22 mouse cellular contexts compared by ENCODE assay signal in the genomic region with DNA sequence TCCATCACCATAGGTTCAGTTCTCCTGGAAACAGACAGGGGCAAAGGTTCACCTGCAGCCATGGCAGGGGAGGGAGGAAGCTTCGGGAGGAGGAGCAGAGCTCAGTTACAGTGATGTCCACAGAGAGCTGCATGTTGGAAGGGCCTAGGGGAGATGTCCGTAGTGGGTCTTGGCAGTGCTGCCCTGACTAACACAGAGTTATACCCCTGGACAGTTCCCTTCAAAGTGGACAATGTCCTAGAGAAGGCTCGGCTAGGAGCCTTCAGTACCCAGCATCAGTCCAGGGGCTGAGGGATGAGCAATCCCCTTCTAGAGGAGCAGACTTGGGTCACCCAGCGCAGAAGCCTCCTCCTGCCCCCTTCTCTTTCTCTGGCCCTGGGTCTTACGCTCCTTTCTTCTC.
"Had no signal": no experiment of that assay in that cellular context is flagged by ENCODE, and none has a peak within 500 bp of the region (broad histone marks: within the 10 kb centered on the region; RNA-seq: fewer than 3 reads in every experiment).

No protein-coding gene starts in this region.

- H3K4me3 ChIP-seq: limb, embryonic 12.5 days; limb, embryonic 15.5 days; liver, embryonic 12.5 days; liver, embryonic 15.5 days; midbrain, embryonic 12.5 days; midbrain, embryonic 15.5 days; myocyte; neural tube, embryonic 13.5 days; stomach, embryonic 15.5 days had no signal

- H3K4me2 ChIP-seq: limb, embryonic 12.5 days; limb, embryonic 15.5 days; liver, embryonic 12.5 days; liver, embryonic 15.5 days; midbrain, embryonic 12.5 days; midbrain, embryonic 15.5 days; neural tube, embryonic 13.5 days; stomach, embryonic 15.5 days had no signal

- DNase-seq: kidney, adult 9 months; kidney, postnatal 14 days; kidney, postnatal 4 days; left cerebral cortex, postnatal 4 days; lung, adult 2 months; lung, postnatal 14 days; lung, postnatal 4 days; retina, postnatal 1 day; right cerebral cortex, postnatal 25 days; spleen, adult 18-20 months; thymus, adult 2 months; thymus, postnatal 14 days; thymus, postnatal 4 days had no signal

- H3K27ac ChIP-seq: limb, embryonic 12.5 days; limb, embryonic 15.5 days; liver, embryonic 12.5 days; liver, embryonic 15.5 days; midbrain, embryonic 12.5 days; midbrain, embryonic 15.5 days; neural tube, embryonic 13.5 days; stomach, embryonic 15.5 days had no signal

- ATAC-seq: liver, embryonic 12.5 days; midbrain, embryonic 15.5 days had no signal

- H3K9ac ChIP-seq: limb, embryonic 12.5 days; limb, embryonic 15.5 days; liver, embryonic 12.5 days; liver, embryonic 15.5 days; midbrain, embryonic 12.5 days; midbrain, embryonic 15.5 days; neural tube, embryonic 13.5 days; stomach, embryonic 15.5 days had no signal

- H3K4me1 ChIP-seq: liver, embryonic 15.5 days; stomach, embryonic 15.5 days had no signal

- H3K36me3 ChIP-seq: limb, embryonic 12.5 days; limb, embryonic 15.5 days; liver, embryonic 12.5 days; liver, embryonic 15.5 days; midbrain, embryonic 12.5 days; midbrain, embryonic 15.5 days; neural tube, embryonic 13.5 days; stomach, embryonic 15.5 days had no signal

- H3K9me3 ChIP-seq: limb, embryonic 12.5 days; limb, embryonic 15.5 days; liver, embryonic 12.5 days; liver, embryonic 15.5 days; midbrain, embryonic 12.5 days; midbrain, embryonic 15.5 days; neural tube, embryonic 13.5 days; stomach, embryonic 15.5 days had no signal
